Comparison of ENCODE assay signal across 11 mouse cellular contexts in genomic region chr15:86029981-86030380, GRCm38 (mm10). TPM values are rescaled to one million over a fixed set of nuclear protein-coding genes. Genes with fewer than 3 reads are reported as not detected.
DNase-seq lines count a peak whose midpoint lies in the region; ATAC-seq lines count a peak whose summit lies in the region.
"Had no signal": no experiment of that assay in that cellular context is flagged by ENCODE, and none has a peak within 500 bp of the region (broad histone marks: within the 10 kb centered on the region; RNA-seq: fewer than 3 reads in every experiment).

No protein-coding gene starts in this region.

- peaks cover 7% of the 10 kb centered on the region for H3K9me3 ChIP-seq in kidney, embryonic 15.5 days (replicated peaks)
- H3K9me3 ChIP-seq in forebrain, embryonic 15.5 days = no peaks in the 10 kb centered on the region

- peaks cover 25% of the 10 kb centered on the region for H3K36me3 ChIP-seq in kidney, embryonic 15.5 days
- peaks cover 13% of the 10 kb centered on the region; the same call in 1 of the 2 replicates for H3K36me3 ChIP-seq in forebrain, embryonic 15.5 days

- ATAC-seq in kidney, embryonic 15.5 days (replicated peaks; ENCODE audit: low FRiP score) = no peak
- no peak for ATAC-seq in forebrain, embryonic 15.5 days (replicated peaks)

- peaks cover 66% of the 10 kb centered on the region for H3K4me1 ChIP-seq in kidney, embryonic 15.5 days
- H3K4me1 ChIP-seq in forebrain, embryonic 15.5 days = peaks cover 61% of the 10 kb centered on the region

- DNase-seq in kidney, adult 8-10 months = no peak
- DNase-seq in ZHBTc4 (ENCODE audit: low read depth, low spot score) = peak; percentile 78
- peak; percentile 35 for DNase-seq in lung, postnatal 36 days
- DNase-seq in yolk sac, embryonic 10.5 days (ENCODE audit: low spot score) = no peak
- no peak for DNase-seq in spleen, postnatal 4 days (ENCODE audit: low spot score in 2 of 2)
- DNase-seq in layer of hippocampus, adult 9-11 months = no peak
- DNase-seq: adrenal gland, postnatal 36 days; cerebellum, adult 2 months; heart, postnatal 36 days had no signal

- 71% methylated on average over 14 of the region's 14 CpGs for WGBS in kidney, embryonic 15.5 days
- 75% methylated on average over 14 of the region's 14 CpGs for WGBS in forebrain, embryonic 15.5 days

- H3K27me3 ChIP-seq in kidney, embryonic 15.5 days = peaks cover 26% of the 10 kb centered on the region
- peaks cover 15% of the 10 kb centered on the region; the same call in 1 of the 2 replicates for H3K27me3 ChIP-seq in forebrain, embryonic 15.5 days

- no peak overlapping the region for H3K9ac ChIP-seq in kidney, embryonic 15.5 days
- 0 out of 2 replicates have a peak overlapping the region, but pooled peaks have one; percentile 19 for H3K9ac ChIP-seq in forebrain, embryonic 15.5 days (replicated peaks)

- H3K27ac ChIP-seq in kidney, embryonic 15.5 days = no peak overlapping the region
- H3K27ac ChIP-seq in forebrain, embryonic 15.5 days (replicated peaks) = 0 out of 2 replicates have a peak overlapping the region, but pooled peaks have one; percentile 16

- 0 out of 2 replicates have a peak overlapping the region, but pooled peaks have one; percentile 19 for H3K4me3 ChIP-seq in kidney, embryonic 15.5 days (replicated peaks)
- H3K4me3 ChIP-seq in forebrain, embryonic 15.5 days = peak overlapping the region; percentile 30

- peak overlapping the region; percentile 50 for H3K4me2 ChIP-seq in kidney, embryonic 15.5 days
- H3K4me2 ChIP-seq in forebrain, embryonic 15.5 days (replicated peaks) = peak overlapping the region; percentile 43

RNA-seq across cellular contexts. Expression of gene Celsr1, which starts 3.6 kb away (rescaled TPM):
- 3.7 and 3.9 TPM in 2 replicates for polyA plus RNA-seq in kidney, embryonic 15.5 days (2015; fragmentation: Nextera tagmentation; extraction: Ambion mirVana)
- 5.8 and 7.2 TPM in 2 replicates for polyA plus RNA-seq in forebrain, embryonic 15.5 days (2015; fragmentation: Nextera tagmentation; extraction: Ambion mirVana)

RNA-seq across cellular contexts. Expression of gene Gramd4, which starts 27.5 kb away (rescaled TPM):
- 14.1 and 17.4 TPM in 2 replicates for polyA plus RNA-seq in kidney, embryonic 15.5 days (2015; fragmentation: Nextera tagmentation; extraction: Ambion mirVana)
- polyA plus RNA-seq in forebrain, embryonic 15.5 days (2015; fragmentation: Nextera tagmentation; extraction: Ambion mirVana) = 48.8 and 52.9 TPM in 2 replicates

Comparison
In these comparisons a context has a peak if more than half of its experiments do, and no peak if none do; other contexts are left out.
1. DNase-seq: peak in ZHBTc4 (single experiment) and lung, postnatal 36 days (single experiment); none in kidney, adult 8-10 months (0 of 2), yolk sac, embryonic 10.5 days (single experiment), spleen, postnatal 4 days (0 of 2) and layer of hippocampus, adult 9-11 months (single experiment).